Mouse (Mus musculus): ENCODE data around the gene Wbp1. TPM values are rescaled to one million over a fixed set of nuclear protein-coding genes. Genes with fewer than 3 reads are reported as not detected.

The Wbp1 gene
- polyA plus RNA-seq, 1 experiment from 2014 or later, result 83.8 TPM

- H3K4me2 ChIP-seq (ENCODE audit: low read length), result no peak overlapping the region
- H3K36me3 ChIP-seq (ENCODE audit: control insufficient read depth, insufficient read depth, low read length), result no peaks in the 10 kb centered on the region
- H3K27ac ChIP-seq (ENCODE audit: low read depth), result no peak overlapping the region
- no peak overlapping the region for H3K9ac ChIP-seq (ENCODE audit: low read length)
- H3K4me1 ChIP-seq (replicated peaks; ENCODE audit: control insufficient read depth, insufficient read depth, low read length), result peaks cover 13% of the 10 kb centered on the region
- WGBS, result 82% methylated on average over 4 of the region's 4 CpGs
- H3K4me3 ChIP-seq (ENCODE audit: low read depth, low read length), result no peak overlapping the region
- ATAC-seq (replicated peaks; ENCODE audit: low FRiP score, low TSS enrichment, low read depth), result no peak
- no peaks in the 10 kb centered on the region for H3K27me3 ChIP-seq (replicated peaks; ENCODE audit: control insufficient read depth, insufficient read depth, low read length)
- DNase-seq (ENCODE audit: low spot score), result no peak
- H3K9me3 ChIP-seq (ENCODE audit: control insufficient read depth, low read length), result no peaks in the 10 kb centered on the region
Observed at GRCm38 (mm10) chr6:83104158-83104557, 17.2 kb downstream of the Wbp1 start.

- no peak overlapping the region for H3K27ac ChIP-seq (ENCODE audit: low read depth)
- peak overlapping the region; percentile 100; the same call in 1 of the 2 replicates for H3K4me2 ChIP-seq (ENCODE audit: low read length)
- no peaks in the 10 kb centered on the region for H3K36me3 ChIP-seq (ENCODE audit: control insufficient read depth, insufficient read depth, low read length)
- peaks cover 13% of the 10 kb centered on the region for H3K4me1 ChIP-seq (replicated peaks; ENCODE audit: control insufficient read depth, insufficient read depth, low read length)
- no peaks in the 10 kb centered on the region for H3K27me3 ChIP-seq (replicated peaks; ENCODE audit: control insufficient read depth, insufficient read depth, low read length)
- no peak for ATAC-seq (replicated peaks; ENCODE audit: low FRiP score, low TSS enrichment, low read depth)
- DNase-seq (ENCODE audit: low spot score), result no peak
- H3K9ac ChIP-seq (ENCODE audit: low read length), result no peak overlapping the region
- WGBS, result 48% methylated on average over 11 of the region's 11 CpGs
- H3K4me3 ChIP-seq (ENCODE audit: low read depth, low read length), result no peak overlapping the region
- H3K9me3 ChIP-seq (ENCODE audit: control insufficient read depth, low read length), result no peaks in the 10 kb centered on the region
Observed at GRCm38 (mm10) chr6:83103130-83103650, 18.2 kb downstream of the Wbp1 start.

GRCm38 (mm10) chr6:83101688-83102556, 19.4 kb downstream of the Wbp1 start:
- Histone ChIP-seq H3K4me3 (ENCODE audit: low read depth, low read length) (peak overlapping the region; percentile 79), H3K27ac (ENCODE audit: low read depth) (peak overlapping the region; percentile 77), H3K9ac (ENCODE audit: low read length) (peak overlapping the region; percentile 78), H3K9me3 (ENCODE audit: control insufficient read depth, low read length) (no peaks in the 10 kb centered on the region), H3K27me3 (replicated peaks; ENCODE audit: control insufficient read depth, insufficient read depth, low read length) (no peaks in the 10 kb centered on the region), H3K4me1 (replicated peaks; ENCODE audit: control insufficient read depth, insufficient read depth, low read length) (peaks cover 13% of the 10 kb centered on the region), H3K4me2 (ENCODE audit: low read length) (peak overlapping the region; percentile 100), H3K36me3 (ENCODE audit: control insufficient read depth, insufficient read depth, low read length) (no peaks in the 10 kb centered on the region)
- peak; percentile 84 for ATAC-seq (replicated peaks; ENCODE audit: low FRiP score, low TSS enrichment, low read depth)
- under 1% methylated on average over 69 of the region's 74 CpGs for WGBS
- peak; percentile 90 for DNase-seq (ENCODE audit: low spot score)

- H3K4me3 ChIP-seq (ENCODE audit: low read depth, low read length), result peak within 1 kb of the TSS; percentile 79
- no peaks in the 10 kb centered on the region for H3K9me3 ChIP-seq (ENCODE audit: control insufficient read depth, low read length)
- no peaks in the 10 kb centered on the region for H3K27me3 ChIP-seq (replicated peaks; ENCODE audit: control insufficient read depth, insufficient read depth, low read length)
- peak within 1 kb of the TSS; percentile 77 for H3K27ac ChIP-seq (ENCODE audit: low read depth)
- peak; percentile 80 for ATAC-seq (replicated peaks; ENCODE audit: low FRiP score, low TSS enrichment, low read depth)
- peak within 1 kb of the TSS; percentile 78 for H3K9ac ChIP-seq (ENCODE audit: low read length)
- WGBS, result under 1% methylated on average over 25 of the region's 25 CpGs
- H3K4me1 ChIP-seq (replicated peaks; ENCODE audit: control insufficient read depth, insufficient read depth, low read length), result peaks cover 13% of the 10 kb centered on the region
- peak within 1 kb of the TSS; percentile 100 for H3K4me2 ChIP-seq (ENCODE audit: low read length)
- DNase-seq (ENCODE audit: low spot score), result no peak
- no peaks in the 10 kb centered on the region for H3K36me3 ChIP-seq (ENCODE audit: control insufficient read depth, insufficient read depth, low read length)
Observed at GRCm38 (mm10) chr6:83101316-83101687, 20.1 kb downstream of the Wbp1 start, which contains the start of the genes Ccdc142 and Gm42688. TSS of gene Ccdc142 (plus strand) at chr6:83101601. TSS of gene Gm42688 (plus strand) at chr6:83101617.

GRCm38 (mm10) chr6:83098411-83098810, 22.9 kb downstream of the Wbp1 start:
- Histone ChIP-seq H3K4me2 (ENCODE audit: low read length) (no peak overlapping the region), H3K4me1 (replicated peaks; ENCODE audit: control insufficient read depth, insufficient read depth, low read length) (peaks cover 13% of the 10 kb centered on the region), H3K4me3 (ENCODE audit: low read depth, low read length) (no peak overlapping the region), H3K27ac (ENCODE audit: low read depth) (no peak overlapping the region), H3K9ac (ENCODE audit: low read length) (no peak overlapping the region), H3K9me3 (ENCODE audit: control insufficient read depth, low read length) (no peaks in the 10 kb centered on the region), H3K36me3 (ENCODE audit: control insufficient read depth, insufficient read depth, low read length) (no peaks in the 10 kb centered on the region), H3K27me3 (replicated peaks; ENCODE audit: control insufficient read depth, insufficient read depth, low read length) (no peaks in the 10 kb centered on the region)
- DNase-seq (ENCODE audit: low spot score) (no peak), ATAC-seq (replicated peaks; ENCODE audit: low FRiP score, low TSS enrichment, low read depth) (no peak)
- 51% methylated on average over 2 of the region's 2 CpGs for WGBS

- Histone ChIP-seq H3K36me3 (ENCODE audit: control insufficient read depth, insufficient read depth, low read length) (no peaks in the 10 kb centered on the region), H3K4me2 (ENCODE audit: low read length) (no peak overlapping the region), H3K4me3 (ENCODE audit: low read depth, low read length) (no peak overlapping the region), H3K9ac (ENCODE audit: low read length) (no peak overlapping the region), H3K9me3 (ENCODE audit: control insufficient read depth, low read length) (no peaks in the 10 kb centered on the region), H3K27me3 (replicated peaks; ENCODE audit: control insufficient read depth, insufficient read depth, low read length) (0 out of 2 replicates have a peak, but pooled peaks cover under 1% of the 10 kb centered on the region), H3K27ac (ENCODE audit: low read depth) (no peak overlapping the region), H3K4me1 (replicated peaks; ENCODE audit: control insufficient read depth, insufficient read depth, low read length) (peaks cover 2% of the 10 kb centered on the region; the same call in 1 of the 2 replicates)
- DNase-seq (ENCODE audit: low spot score) (no peak), ATAC-seq (replicated peaks; ENCODE audit: low FRiP score, low TSS enrichment, low read depth) (no peak)
- WGBS, result 46% methylated on average over 6 of the region's 6 CpGs
Observed at GRCm38 (mm10) chr6:83095968-83096367, 25.4 kb downstream of the Wbp1 start.

- Histone ChIP-seq H3K27me3 (replicated peaks; ENCODE audit: control insufficient read depth, insufficient read depth, low read length) (peaks cover 32% of the 10 kb centered on the region), H3K36me3 (ENCODE audit: control insufficient read depth, insufficient read depth, low read length) (no peaks in the 10 kb centered on the region), H3K9me3 (ENCODE audit: control insufficient read depth, low read length) (no peaks in the 10 kb centered on the region), H3K4me2 (ENCODE audit: low read length) (no peak overlapping the region), H3K27ac (ENCODE audit: low read depth) (no peak overlapping the region), H3K4me3 (ENCODE audit: low read depth, low read length) (no peak overlapping the region), H3K9ac (ENCODE audit: low read length) (no peak overlapping the region), H3K4me1 (replicated peaks; ENCODE audit: control insufficient read depth, insufficient read depth, low read length) (peaks cover 3% of the 10 kb centered on the region)
- WGBS, result 18% methylated on average over 6 of the region's 6 CpGs
- ATAC-seq (replicated peaks; ENCODE audit: low FRiP score, low TSS enrichment, low read depth) (no peak), DNase-seq (ENCODE audit: low spot score) (no peak)
Observed at GRCm38 (mm10) chr6:83092416-83093127, 28.8 kb downstream of the Wbp1 start.

- no peak for DNase-seq (ENCODE audit: low spot score)
- no peak for ATAC-seq (replicated peaks; ENCODE audit: low FRiP score, low TSS enrichment, low read depth)
- Histone ChIP-seq H3K27ac (ENCODE audit: low read depth) (no peak overlapping the region), H3K9ac (ENCODE audit: low read length) (0 out of 2 replicates have a peak overlapping the region, but pooled peaks have one; percentile 16), H3K9me3 (ENCODE audit: control insufficient read depth, low read length) (no peaks in the 10 kb centered on the region), H3K4me1 (replicated peaks; ENCODE audit: control insufficient read depth, insufficient read depth, low read length) (peaks cover 12% of the 10 kb centered on the region), H3K27me3 (replicated peaks; ENCODE audit: control insufficient read depth, insufficient read depth, low read length) (peaks cover 76% of the 10 kb centered on the region), H3K36me3 (ENCODE audit: control insufficient read depth, insufficient read depth, low read length) (no peaks in the 10 kb centered on the region), H3K4me3 (ENCODE audit: low read depth, low read length) (peak overlapping the region; percentile 27), H3K4me2 (ENCODE audit: low read length) (peak overlapping the region; percentile 44)
- WGBS, result 11% methylated on average over 9 of the region's 9 CpGs
Observed at GRCm38 (mm10) chr6:83087926-83088260, 33.5 kb downstream of the Wbp1 start.

Measured in intestine, embryonic 14.5 days (tissue).